Mouse (Mus musculus) cerebellum, adult 9-10 months (tissue): ENCODE measurements at regions not wholly inside any gene's neighbourhood (a gene's known extent, or its start where the extent isn't known, plus 50 kb on each side); places are given as distances from the start of the nearest gene placed in this dataset.

Experiments
- DNase-seq: peaks from one replicate; pipeline ENCODE4 v3.0.0; 2022

DNA sequence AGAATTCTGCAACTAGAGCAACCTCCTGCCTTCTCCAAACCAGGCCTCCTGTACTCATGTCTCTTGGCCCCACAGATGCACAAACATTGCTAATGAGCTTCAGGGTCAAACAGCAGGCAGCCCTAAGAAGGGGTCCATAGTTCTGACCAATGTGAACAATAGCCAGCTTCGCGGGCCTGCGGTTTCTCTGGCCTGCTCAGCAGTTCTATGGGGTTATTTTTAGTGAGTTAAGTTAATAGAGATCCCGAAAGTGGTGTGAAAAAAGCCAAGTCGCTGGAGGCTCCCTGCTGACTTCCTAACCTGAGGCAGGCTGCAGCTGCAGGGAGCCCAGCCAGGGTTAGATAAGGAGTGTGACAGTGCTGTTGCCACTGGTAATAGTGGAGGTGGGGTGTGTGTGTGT, 106.6 kb downstream of the Pdcd6ip start:
- DNase-seq: no peak

DNA sequence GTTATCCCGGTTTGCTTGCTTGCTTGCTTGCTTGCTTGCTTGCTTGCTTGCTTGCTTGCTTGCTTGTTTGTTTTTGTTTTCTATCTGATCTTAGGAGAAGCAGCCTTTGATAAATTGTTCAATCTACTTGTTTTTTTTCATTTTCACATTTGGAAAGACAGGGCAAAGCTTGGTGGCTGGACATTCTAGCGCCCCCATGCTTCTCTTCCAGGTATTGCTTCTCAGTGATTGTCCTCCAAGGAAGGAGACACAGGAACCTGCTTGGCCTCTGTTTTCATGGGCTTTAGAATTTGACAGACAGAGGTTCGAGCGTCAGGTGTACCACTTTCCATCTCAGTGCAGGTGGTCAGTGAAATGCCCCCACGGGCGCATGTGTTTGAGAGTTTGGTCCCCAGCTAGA, 120.8 kb downstream of the Pdcd6ip start:
- DNase-seq: no peak

DNA sequence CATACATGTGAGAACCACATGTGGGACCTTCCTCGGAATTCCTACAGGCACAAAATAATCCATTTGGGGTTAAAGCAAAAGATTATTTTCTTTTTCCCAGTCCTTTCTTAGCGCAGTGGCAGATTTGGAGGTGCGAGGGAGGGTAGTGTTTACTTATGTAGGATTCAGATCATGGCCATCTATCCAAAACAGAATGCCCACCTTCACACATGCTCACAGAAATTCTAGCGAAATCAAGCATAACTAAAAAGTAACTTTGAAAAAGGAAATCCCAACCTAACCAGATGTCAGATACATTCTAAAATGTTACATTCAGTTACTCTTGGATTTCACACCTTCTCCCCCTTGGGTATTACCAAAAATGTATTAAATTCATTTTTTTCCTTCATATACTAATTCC, 121.6 kb downstream of the Pdcd6ip start:
- DNase-seq: no peak

DNA sequence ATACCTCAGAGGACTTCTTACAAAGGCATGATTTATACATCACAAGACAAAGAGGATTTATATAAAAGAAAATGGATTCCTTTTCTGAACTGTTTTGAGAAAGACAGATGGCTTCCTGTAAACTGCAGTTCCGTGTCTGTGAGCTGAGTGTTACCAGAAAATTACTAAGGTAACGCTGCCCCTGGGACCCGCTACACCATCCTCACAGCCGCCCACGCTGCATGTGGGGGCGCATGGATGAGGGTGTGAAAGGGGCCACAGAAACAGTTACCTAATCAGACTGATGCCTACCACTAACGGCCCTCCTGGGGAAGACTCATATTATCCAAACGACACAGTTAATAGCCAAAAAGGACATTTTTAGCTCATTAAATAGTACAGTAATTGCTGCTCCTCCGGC, 129.8 kb downstream of the Pdcd6ip start:
- DNase-seq: no peak

DNA sequence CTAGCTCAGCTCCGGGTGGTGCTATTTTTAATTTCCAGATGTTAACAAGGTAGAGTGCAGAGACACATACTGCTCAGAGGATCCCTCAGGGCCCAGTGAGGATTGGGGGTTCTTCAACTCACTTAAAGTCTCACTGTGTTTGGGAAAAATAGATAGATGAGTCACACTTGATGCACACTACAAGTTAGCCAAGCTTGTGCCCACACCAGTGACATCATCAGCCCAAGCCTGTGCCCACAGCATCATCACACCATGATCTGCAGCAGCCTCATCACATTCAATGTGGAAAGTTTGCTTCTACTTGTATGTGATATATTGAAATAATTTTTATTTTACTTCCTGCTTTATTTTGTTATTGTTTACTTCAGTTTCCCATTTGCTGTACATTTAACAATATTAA, 139.2 kb downstream of the Pdcd6ip start:
- DNase-seq: no peak

DNA sequence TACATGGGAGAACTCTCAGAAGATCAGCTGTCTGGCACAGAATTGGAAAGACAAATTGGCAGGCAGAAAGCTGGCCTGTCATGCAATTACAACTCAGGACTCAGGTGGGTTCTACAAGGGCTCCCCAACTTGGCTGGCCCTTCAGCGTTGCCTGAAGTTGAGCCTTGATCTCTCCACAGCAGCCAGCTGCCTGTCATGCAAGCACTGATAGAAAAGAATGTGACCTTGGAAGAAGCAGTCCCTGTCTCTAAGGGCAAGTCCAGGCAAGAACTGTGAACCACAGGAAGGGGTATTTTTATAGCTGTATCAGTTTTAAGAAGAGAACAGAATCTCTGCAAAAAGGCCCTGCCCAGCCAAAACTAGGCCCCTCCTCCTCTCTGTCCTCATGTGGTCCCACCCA, 140.4 kb downstream of the Pdcd6ip start:
- DNase-seq: no peak

DNA sequence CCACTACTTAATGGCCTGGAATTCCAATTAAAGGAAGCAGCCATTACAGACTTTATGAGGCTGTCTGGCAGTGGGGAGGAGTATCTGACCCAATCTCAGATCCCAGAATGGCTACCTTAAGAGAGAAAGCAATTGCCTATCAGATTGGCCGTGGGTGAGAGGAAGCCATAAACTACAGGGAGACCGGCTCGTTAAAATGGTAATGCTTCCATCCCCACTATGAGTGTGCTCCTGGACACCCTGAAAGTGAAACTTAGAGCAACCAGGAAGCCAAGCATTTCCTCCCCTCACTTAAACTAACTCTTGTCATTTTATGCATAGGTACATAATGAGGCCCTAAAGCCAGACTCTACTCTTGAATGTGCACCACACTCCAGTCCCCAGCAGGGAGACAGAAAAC, 141.4 kb downstream of the Pdcd6ip start:
- DNase-seq: no peak

DNA sequence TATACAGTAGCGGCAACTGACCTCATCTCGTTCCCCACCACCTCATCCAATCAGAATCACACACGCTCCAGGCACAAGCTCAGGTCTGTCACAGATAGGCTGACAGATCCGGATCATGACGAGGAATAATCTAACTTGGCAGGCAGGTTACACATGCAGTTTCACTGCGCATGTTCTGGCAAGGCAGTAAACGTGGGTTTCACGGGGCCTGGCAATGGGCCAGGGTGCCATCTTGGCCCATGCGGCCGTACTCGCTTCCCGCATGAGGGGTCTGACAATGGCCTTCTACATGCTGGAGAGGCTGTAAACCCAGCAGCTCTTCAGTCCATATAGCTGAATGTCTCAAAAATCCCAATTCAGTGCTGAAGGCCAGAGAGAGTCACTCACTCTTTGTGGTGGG, 154.1 kb downstream of the Pdcd6ip start:
- no peak for DNase-seq

DNA sequence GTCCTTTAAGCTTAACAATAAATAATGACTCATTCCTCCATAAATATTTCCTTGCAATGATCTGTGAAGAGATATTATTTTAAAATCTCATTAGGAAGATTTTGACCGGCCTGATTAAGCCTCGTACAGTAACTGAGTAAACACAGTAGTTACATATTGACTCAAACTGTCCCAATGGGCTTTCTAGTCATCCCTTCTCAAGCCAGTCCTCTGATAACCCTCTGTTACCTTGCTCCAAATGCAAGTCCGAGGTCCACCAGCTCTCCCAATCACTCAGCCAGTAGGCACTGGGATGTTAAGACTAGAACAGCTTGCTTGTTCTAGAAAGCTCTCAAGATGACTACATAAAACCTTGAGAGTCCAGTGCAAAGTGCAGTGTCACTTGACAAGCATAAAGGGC, 160.6 kb downstream of the Pdcd6ip start:
- DNase-seq: no peak

DNA sequence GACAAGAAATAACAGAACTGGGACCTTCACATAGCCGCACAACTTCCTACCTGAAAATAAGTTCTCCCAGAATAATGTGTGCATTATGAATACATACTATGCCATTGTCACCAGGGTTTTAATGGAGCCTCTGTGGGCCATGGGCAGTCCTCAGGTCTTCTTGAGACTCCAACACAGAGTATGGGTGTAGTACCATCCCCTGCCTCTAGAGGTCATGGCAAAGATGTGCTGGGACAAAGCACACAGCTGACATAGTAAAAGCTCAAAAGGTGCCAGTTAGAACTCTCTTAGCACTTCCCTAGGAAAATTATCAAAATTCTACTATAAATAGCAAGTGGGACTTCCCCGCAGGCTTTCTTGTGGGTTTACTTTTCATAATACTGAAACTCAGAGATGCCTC, 179.5 kb downstream of the Pdcd6ip start:
- DNase-seq: peak; percentile 38

DNA sequence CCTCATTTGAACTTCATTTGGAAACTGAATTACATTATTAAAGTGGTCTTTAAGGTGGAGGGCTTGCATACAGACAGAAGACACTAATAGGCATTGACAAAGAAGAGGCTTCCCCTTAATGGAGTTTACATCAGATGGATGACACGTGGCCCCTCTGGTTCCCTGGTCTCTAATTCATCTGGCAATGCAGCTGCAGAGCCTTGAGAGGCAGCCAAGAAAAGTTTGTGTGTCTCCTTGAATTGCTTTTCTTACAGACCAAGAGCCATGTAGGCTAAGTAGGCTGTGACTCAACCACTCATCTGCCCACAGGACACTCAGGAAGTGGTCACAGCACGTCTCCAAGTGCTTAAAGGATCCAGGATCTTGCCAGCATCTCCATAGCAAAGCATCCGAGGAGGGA, 183.8 kb downstream of the Pdcd6ip start:
- DNase-seq: no peak

DNA sequence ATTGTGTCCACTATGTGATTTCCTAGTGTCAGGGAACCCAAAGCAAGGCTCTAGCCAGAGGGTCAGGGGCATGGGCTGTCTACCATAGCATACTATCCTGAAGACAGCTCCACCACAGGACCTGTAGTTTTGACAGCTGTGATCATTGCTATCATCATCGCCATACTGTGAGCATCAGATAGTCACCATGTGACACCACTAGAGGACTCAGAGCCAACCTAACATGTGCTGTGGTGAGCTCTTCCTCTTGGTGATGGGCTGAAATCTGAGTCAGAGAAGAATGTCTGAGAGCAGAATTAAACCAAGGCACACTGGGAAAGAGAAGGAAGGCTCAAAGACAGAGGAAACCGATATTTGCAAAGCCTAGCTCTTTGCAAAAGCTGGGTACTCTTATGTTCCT, 184.9 kb downstream of the Pdcd6ip start:
- no peak for DNase-seq

DNA sequence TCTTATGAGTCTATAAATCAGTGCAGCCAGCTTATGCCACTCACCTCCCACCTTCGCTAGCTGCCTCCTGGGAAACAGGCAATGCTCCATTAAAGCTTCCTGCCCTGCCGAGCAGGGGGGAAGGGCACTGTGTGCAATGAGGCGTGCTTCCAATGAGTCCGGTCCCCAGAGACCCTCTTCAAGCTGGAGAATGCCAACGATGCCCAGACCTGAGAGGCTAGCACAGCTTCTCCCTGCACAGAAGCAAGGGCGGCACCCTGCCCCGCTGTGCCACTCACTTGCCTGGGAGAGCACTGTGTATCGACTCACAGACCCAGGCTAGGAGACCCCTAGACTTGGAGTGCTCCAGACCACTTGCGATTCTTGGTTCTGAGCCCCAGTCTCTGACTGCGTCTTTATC, 188.3 kb downstream of the Pdcd6ip start:
- DNase-seq: no peak

DNA sequence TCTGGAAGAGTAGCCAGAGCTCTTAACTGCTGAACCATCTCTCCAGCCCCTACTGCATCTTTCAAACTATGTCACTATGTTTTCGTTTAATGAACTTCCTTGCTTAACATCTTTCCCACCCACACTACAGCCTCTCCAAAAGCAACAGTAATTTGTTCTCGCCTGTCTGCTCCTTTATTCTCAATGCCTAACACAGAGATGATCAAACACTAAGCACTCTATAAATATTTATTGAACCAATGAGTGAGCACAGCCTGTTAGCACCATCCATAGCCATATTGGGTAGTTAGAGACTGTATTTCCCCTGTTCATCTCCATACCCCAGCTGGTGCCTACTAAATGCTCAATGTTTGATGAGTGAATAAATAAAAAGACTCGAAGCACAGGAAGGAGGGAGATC, 189.6 kb downstream of the Pdcd6ip start:
- DNase-seq: no peak

DNA sequence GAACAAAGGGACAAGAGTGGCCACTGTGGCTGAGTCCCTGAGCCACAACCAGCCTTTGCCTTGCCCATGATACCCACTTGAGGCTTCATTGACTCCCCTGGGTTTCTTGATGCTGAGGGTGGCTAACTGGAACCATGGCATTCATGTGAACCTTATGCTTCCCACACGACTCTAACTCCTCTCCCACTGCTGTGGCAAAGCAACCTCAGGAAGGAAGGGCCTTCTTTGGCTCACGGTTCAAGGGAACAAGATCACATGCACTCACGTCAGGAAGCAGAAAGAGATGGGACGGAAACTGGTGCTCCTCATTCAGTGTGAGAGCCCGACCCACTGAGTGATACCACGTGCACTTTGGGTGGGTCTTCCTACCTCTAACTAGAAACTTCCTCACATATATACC, 190.3 kb downstream of the Pdcd6ip start:
- no peak for DNase-seq

DNA sequence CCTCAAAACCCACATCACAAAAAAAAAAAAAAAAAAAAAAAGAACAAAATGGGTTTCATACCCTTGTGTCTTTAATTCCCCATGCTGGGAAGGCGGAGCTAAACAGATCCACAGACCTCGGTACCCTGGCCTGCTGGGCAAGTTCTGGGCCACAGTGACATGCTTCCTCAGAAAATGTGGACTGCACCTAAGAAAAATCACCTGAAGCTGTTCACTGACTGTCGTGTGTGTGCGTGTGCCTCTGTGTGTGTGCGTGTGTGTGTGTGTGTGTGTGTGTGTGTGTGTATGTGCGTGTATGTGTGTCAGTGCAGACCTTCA, 192.4 kb downstream of the Pdcd6ip start:
- DNase-seq: no peak

DNA sequence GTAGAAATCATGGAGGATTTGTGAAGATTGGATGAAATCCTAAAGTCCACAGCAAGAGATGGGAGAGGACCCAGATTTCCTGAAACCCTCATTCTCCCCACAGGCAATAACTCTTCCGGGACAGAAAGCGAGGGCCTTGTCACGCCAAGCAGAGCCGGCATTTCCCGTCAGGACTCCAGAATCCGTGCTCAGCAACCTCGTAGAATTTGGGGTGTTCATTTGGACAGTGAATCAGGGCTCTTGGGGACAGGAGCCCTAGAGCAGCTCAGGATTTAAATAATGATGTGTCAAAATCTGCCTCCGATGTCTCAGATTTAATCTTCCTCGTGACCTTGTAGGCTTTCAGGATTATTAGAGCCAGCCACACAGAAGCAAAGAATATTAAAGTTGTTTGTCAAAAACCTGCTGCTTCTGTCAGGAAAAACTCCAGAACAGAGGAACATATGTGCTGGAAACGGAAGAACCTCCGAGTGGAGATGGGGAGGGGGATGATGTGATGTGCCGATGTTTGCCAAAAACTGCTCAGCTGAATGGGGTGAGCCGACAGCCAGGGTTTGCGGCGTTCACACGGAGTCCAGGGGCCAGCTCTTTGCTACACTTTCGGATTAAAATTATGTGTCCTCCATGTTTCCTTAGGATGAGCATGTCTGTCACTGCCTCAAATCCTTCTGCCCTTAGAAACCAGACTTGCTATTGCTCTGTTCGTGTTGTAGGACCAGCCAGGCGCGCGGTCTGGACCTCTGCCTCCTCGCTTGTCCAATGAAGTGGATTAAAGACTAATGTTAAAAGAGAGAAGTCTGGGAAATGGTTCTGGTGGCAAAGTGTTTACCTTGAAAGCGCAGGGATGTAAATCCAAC, 193.0 kb downstream of the Pdcd6ip start:
- DNase-seq: no peak

DNA sequence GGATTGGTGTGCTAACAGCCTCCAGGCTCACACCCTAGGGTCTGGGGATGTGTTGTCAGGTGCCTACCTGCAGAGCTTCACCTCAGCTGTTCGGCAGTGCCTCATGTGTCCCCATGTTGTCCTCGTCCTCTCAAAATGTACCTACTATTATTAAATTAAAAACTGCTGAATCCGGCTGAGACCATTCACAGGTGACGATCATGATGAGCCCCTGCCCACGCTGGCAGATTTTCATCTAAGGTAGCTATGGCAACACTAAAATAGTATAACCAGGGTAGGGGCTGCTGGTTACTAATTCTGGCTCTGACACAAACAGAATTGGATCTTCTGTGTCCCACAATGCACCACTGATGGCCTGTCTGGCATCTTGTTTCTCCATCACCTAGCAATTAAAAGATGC, 196.8 kb downstream of the Pdcd6ip start:
- no peak for DNase-seq

DNA sequence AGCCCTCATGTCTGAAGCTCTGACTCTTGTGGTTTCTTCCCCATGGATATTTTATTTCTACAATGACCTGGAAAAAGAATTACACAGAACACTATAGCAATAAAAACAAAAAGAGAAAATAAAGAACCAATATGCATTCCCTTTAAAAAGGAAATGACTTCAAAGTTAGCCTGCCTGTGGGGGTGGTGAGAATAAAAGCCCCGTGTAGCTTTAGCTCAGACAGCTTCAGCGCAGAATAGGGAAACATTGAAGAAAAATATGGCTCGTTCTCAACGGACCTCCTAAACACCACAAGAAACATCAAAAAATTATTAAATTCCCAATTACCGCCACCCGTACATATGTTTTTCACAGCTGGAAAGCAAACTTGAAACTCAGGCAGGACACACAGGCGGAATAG, 198.7 kb downstream of the Pdcd6ip start:
- no peak for DNase-seq

DNA sequence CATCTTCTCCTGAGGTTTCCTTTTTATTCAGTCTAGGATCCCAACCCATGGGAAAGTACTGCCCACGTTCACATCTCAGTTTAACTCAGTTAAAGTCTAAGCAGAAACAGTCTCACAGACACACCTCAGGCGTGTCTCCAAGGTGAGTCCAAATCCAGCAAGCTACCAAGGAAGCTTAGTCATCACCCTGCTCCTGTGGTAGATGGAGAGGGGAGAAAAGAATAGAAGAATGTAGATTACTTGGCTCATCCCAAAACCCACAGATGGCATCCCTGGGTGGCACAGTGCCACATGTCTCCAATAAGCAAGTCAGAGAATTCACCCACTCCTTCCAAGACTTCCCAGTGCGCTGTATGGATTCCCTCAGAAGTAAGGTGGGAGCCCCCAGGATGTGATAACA, 199.2 kb downstream of the Pdcd6ip start:
- no peak for DNase-seq

DNA sequence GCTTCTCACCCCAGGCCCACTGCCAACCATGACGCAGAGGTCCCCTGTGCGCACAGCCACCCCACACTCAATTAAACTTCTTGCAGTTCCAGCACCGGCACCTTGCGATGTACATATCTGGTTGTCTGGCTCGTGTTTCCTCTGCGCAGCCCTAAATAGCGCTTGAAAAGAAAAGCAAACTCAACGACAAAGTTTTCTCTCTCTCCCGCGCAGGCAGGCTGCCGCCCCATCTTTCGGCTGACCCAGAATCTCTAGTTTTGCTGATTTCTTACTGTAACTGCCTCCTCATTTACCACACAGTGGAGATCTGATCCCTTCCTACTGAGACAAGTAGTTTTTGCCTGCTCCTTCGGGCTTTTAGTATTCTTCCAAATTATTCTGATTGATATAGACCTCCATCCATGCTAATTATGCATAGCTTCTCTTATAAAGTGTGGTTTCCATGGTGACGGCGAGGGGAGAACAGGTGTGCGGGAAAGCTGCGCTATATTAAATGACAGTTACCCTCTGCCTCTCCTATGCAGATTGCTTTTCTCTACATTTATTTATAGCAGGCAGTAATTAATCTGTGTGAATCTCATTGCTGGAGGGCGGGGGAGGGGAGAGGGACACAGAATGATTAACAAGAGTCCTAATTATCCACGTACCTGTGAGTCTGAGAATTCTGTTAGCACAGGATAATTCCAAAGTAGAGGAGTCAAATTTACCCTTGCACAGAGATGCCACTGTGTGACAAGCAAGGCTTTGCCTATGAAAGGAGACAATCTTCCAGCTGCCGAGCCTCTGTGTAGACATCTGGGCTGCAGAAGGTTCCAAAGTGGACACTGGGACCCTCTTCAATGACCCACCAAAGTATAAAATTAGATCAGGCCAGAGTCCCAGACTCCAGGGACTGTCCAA, 200.2 kb downstream of the Pdcd6ip start:
- no peak for DNase-seq

DNA sequence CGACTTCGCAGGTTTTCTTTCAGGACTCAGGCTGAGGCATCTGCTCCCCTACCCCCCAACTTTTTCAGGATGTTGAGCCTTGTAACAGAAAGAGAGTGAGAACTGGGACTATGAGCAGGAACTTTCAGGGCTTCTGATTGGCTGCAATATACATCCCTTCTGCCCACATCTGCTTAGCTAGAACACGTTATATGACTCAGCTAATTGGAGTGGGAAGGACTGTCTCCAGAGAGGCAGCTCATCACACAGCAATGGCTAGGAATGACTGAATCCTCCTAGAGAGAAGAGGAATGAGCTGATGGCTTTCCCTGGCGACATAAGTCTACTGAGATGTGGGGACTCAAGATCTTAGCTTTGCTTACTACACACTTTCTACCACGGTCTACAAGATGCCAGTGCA, 208.8 kb downstream of the Pdcd6ip start:
- no peak for DNase-seq

DNA sequence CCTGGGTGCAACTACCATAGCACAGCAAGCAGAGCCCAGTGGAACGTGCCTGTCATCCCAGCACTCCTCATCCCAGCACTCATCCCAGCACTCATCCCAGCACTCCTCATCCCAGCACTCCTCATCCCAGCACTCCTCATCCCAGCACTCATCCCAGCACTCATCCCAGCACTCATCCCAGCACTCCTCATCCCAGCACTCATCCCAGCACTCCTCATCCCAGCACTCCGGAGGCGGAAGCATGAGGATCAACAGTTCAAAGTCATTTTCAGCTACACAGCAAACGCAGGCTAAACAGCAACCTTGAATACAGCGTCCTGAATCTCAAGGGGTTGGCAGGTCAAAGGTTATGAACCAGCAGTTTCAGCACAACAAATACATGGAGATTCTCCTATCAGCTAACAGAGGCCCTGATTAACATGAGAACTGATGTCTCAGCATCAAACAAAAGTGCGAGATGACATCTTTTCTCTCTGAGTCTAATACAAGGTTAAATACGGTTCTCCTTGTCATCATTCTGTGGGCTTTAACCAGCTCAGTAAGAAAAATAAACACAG, 211.8 kb downstream of the Pdcd6ip start:
- no peak for DNase-seq

DNA sequence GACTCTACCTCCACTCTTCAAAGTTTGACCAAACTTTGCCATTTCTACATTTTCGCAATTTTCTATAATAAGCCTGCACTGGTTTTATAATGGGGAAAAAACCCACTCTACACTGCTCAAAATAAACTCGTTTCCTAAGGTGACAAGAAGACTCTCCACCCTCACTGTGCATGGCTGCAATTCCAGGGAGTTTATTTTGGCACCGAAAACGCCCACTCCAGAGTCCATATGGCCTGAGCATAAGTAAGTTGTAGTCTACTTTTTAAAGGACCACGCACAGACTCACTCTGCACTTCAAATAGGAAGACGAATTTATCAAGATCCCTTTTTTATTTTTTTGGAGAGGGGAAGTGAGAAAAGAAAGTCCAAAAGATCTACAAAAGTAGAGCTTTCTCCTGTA, 219.4 kb downstream of the Pdcd6ip start:
- no peak for DNase-seq
